Mouse (Mus musculus): ENCODE measurements around the gene Eef1e1.

DNA sequence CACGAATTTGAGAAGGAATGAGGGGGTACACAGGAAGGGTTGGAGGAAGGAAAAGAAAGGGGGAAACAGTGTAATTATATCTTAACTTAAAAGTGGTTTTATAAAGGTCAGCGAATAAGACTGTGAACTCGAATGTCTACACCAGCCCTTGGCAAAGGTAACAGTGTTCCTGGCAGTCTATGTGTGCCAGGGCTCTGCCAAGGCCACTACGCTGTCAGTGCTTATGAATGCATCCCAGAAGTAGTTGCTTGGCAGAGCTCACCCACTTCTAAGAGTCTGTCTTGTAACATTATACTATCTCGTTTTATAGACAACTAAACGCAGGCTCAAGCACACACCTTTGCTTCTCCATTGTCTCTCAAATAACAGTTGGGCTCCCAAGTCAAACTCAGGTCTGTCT is 53.5 kb downstream of the Eef1e1 start:
- TF ChIP-seq CTCF (IDR thresholded peaks at IDR 0.05; ENCODE audit: borderline replicate concordance, control insufficient read depth, extremely low read depth, insufficient read depth, low read length, poor library complexity), result no peak
- TF ChIP-seq POLR2A (IDR thresholded peaks at IDR 0.05; ENCODE audit: control insufficient read depth, extremely low read depth, insufficient read depth, low read length, poor library complexity), result no peak
